Mouse (Mus musculus) kidney, embryonic 16.5 days (tissue): ENCODE measurements around the gene Gtf2ird1. TPM values are rescaled to one million over a fixed set of nuclear protein-coding genes. Genes with fewer than 3 reads are reported as not detected.

Experiments
- microRNA-seq: library from miRNA; unstranded; fragments of <30 nt; microRNA quantifications from one replicate; pipeline ENCODE4, GENCODE M21; 2016
- polyA plus RNA-seq: library from polyadenylated mRNA; unstranded; fragments of >200 nt; fragmentation: Nextera tagmentation; extraction: Ambion mirVana; gene quantifications from 2 replicates; pipeline ENCODE4 v1.2.1, GENCODE M21; 2015

Gtf2ird1 gene
- polyA plus RNA-seq, 1 experiment from 2014 or later = 73.8 TPM

Small RNA genes within 50 kb of the gene (microRNA-seq; reads per million reads assigned to microRNA genes)
- gene Gm26340 = not detected
- not detected for gene Mir3965

Other genes with a start within 250 kb of the Gtf2ird1 start
- gene Ncf1, start 227.1 kb downstream of the Gtf2ird1 start, polyA plus RNA-seq = 2.5 and 4.2 TPM in 2 replicates
- 179 and 192 TPM in 2 replicates for gene Gtf2i, start 142.0 kb downstream of the Gtf2ird1 start, polyA plus RNA-seq
- 4.1 and 4.3 TPM in 2 replicates for gene Clip2, start 95.7 kb upstream of the Gtf2ird1 start, polyA plus RNA-seq
- 0.09 and 0.27 TPM in 2 replicates for gene Syna, start 103.5 kb upstream of the Gtf2ird1 start, polyA plus RNA-seq
- 302 TPM in 2 replicates for gene Rfc2, start 124.7 kb upstream of the Gtf2ird1 start, polyA plus RNA-seq
- 1.8 and 3.6 TPM in 2 replicates for gene Lat2, start 158.3 kb upstream of the Gtf2ird1 start, polyA plus RNA-seq
- gene Eif4h, start 182.8 kb upstream of the Gtf2ird1 start, polyA plus RNA-seq = 492 and 502 TPM in 2 replicates
- gene Limk1, start 231.9 kb upstream of the Gtf2ird1 start, polyA plus RNA-seq = 4.9 and 5.2 TPM in 2 replicates